Mouse (Mus musculus) cerebral cortex, adult 2 months (tissue): Measurements from ENCODE around the gene Lpxn.

Source experiments
- WGBS: fragments of 180-500 bp; shearing (Covaris S2); methylation state at CpG from one replicate; pipeline ENCODE4 v1.1.7; 2018; 5-methylcytosine and 5-hydroxymethylcytosine counted together

Gene Lpxn

DNA sequence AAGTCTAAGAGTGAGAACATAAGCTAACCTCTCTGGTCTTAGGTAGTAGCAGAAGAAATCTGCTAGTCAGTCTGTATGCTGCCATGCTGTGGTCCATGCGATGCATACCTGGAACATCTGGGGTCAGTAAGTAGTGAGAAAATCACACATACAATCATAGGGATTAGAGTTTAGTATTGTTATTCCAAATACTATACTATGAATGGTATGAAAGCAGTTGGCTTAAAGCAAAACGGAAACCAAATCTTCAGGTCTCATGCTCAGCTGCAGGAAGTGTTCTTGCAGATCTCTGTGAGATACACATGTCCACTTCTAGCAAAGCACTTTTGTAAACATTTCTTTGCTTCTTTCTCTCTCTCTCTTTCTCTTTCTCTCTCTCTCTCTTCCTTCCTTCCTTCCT is 10.2 kb downstream of the Lpxn start:
- 85% methylated on average over 2 of the region's 2 CpGs for WGBS

DNA sequence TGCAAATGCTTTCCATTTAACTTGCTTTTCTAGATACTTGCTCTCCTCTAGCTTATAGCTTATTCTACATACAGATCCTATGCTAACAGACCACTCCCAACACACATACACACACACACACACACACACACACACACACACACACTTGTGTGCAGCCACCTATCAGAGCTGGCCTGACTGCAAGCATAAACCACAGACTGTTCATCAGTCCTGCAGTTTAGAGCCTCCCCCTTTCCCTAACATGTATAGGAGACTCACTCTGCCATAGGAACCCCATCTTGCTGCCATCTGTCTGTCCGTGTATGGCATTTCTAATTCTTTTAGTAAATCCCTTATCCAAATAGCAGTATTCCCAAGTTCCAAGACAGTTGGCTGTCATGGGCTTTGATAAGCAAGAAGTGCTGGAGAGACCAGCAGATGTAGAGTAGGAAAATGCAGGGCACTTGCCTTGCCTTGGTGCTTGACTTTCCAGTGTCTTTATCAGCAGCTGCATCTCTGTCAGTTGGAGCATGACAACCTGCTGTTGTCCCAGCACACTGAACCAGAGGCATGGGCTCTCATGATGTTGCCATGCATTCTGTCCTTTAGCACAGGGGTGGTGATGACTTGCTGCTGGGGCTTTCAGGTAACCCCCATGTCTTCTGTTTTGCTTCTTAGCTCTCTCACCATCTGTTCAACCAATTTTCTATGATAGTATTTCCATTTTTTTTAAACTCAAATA is 16.8 kb downstream of the Lpxn start:
- WGBS, result 56% methylated on average over 1 of the region's 1 CpGs

DNA sequence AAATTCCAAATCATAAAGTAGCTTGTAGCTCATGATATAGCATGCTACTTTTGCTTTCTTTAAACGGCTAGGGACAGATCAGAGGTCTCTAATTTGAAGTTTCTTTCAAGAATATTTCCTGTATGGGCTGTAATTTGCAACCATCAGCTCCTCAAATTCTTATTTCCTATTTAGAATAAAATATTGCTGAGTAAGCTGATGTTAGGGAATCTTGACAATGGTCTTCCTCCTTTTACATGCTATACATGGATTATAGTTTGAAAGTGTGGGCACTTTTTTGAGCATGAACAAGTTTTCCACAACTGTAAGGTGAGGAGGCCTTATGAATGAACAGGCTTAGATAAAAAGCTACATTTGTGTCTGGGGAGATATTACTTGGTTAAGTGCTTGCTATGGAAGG is 17.9 kb downstream of the Lpxn start:
- 90% methylated on average over 1 of the region's 1 CpGs for WGBS

DNA sequence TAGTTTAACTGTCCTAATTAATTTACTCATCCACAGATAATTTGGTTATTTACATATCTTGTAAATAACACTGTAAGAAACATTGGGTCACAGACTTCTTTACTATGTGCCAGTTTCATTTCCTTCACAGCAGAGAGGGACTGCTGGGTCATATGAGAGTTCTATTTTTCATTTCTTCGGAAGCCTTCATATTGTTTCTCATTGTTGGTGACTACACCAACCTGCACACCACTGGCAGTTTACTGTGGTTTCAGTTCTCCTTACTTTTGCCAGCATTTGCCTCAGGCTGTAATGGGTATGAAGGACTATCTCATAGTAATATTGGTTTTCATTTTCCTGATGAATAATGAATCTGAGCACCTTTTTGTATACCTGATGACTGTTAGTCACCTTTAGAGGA is 22.5 kb downstream of the Lpxn start:
- WGBS, result 87% methylated on average over 1 of the region's 1 CpGs

DNA sequence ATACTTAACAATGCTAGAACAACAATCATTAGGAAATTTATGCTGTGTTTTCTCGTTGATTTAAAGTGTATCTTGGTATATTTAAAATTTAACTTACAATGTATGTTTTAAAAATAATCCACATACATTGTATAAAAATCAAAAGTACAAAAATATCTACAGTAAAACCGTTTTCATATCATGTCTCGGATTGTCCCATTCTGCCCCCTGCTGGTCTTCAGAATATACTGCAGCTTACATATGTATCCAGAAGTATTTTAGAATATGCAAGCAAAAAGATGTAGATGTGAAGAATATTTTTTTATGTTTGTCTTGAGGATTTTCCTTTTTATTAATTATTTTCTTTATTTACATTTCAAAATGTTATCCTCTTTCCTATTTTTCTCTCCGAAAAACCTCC is 24.4 kb downstream of the Lpxn start:
- 24% methylated on average over 4 of the region's 4 CpGs for WGBS

DNA sequence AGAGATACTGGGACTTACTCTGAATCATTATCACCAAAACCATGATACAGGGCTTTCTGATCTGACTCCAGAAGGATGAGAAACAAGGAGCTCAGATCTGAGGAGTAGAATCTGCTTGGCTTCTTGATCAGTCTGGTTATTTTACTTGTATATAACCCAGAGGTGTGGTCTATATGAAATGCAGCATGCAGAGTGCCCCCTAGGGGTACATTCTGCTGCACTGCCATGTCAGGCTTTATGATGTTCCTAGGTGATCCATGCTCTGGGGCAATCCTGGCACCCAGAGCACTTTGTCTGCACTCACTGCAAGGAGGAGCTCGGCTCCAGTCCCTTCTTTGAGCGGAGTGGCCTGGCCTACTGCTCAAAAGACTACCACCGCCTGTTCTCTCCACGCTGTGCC is 28.6 kb downstream of the Lpxn start:
- 83% methylated on average over 4 of the region's 4 CpGs for WGBS

DNA sequence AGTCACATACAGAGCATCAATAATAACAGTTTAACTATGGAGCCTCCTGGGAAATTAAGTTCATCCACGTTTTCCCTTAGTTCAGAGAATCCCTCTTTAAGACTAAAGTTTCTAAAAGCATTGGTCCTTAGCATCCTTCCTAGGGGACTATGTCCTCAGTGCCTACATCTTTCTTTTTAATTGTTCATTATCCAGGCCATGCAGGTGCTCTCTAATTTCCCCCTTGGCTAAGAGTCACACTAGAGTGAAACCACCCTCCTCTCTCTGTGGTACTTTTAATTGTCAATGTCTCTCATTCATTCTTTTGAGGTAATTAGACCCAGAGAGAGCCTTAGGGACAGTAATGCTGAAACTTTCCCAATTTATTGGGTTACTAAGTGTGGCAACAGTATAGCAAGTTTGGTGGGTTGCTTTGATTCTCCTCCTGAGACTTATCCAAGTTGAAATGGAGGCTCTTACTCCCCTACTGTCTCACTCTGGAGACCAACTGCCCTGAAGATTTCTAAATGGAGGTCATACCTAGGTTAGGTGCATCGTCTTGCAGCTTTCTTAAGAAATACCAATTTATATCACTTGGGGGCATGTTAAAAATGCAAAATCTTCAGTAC is 34.9 kb downstream of the Lpxn start:
- 75% methylated on average over 2 of the region's 2 CpGs for WGBS

DNA sequence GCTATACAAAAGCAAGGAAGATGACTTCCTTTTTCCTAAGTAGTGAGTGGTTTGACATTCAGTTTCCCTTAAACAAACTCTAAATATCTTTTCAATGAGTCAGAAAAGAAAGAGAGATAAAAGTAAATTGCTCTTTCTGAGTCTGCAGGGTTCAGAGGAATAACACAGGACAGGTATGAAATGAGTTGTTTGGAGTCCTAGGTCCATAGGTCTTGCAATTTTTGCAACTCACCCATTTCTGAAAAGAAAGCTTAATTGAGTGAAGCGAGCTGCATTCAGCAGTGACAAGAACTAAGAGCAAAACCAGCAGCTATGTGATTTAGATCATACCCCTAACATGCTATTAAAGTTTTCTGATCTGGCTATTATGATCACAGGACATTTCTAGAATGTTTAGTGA is 35.6 kb downstream of the Lpxn start:
- WGBS, result 77% methylated on average over 1 of the region's 1 CpGs

DNA sequence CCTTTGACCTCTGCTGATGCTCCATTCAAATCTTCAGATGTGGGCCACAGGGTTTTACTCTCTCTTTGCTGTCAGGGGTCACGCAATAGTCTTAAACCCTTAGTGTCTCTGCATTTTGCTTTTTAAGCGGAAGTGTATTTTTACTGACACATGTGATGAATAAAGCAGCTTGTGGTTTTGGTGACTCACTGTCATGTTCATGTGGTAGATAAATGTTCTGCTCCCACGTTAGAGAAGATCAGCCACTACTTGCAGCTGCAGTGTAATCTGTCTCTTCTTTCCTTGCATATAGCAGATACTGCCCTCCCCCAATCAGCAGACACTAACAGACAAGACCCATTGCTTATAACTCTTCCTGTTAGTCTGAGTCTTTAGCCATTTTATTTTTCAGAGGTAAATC is 37.6 kb downstream of the Lpxn start:
- 46% methylated on average over 3 of the region's 3 CpGs for WGBS

DNA sequence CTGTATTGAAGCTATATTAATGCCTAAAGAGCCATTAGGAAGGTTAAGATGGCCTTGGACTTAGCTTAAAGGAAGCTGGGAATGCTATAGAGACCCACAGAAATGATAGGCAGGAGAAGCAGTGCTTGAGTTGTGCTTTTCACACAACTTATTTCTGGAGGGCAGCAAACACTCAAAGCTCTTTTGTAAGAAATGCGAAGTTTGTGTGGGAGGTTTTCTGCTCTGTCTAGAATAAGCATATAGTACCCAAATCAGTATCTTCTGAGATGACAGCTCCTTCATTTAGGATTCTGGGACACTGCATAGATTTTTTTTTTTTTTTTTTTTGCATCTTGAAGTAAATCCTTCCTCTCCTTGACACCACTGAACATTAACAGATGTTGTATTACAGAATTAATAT is 42.5 kb downstream of the Lpxn start:
- WGBS, result 66% methylated on average over 1 of the region's 1 CpGs

DNA sequence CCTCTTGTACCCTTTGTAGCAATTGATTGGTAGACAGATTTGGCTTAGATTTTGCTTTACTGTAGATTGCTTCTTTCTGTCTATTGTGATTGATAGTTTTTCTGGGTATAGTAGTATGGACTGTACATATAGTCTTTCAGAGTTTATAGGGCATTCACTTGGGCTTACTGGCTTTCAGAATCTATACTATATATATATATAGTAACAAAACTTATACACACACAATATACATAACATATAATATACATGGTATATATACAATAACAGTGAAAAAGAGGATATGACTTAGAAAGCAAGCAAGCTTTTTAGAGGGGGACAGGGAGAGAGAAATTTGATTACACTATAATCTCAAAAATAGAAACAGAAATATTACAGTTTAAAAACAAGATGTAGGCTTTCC is 50.4 kb downstream of the Lpxn start, which contains the start of gene Gm5244:
Gene Gm5244 (plus strand): TSS at position 301 of the 400 bp plus-strand sequence.

DNA sequence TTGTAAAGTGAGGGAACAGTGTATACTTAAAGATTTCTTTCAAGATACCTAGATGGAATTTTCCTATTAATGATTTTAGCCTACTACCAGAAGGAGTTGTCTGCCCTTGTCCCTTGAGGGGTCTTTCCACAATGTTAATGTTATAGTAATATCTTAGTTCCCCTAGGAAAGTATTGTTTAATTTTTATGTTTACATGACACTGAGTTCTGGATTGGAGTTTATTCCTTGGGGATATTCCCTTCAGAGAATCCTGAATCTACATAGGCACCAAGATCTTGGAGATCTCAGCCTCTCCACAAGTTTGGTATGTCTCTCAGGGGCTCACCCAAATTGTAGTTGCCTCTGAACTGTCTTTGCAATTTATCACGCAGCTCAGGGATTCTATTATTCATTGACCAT is 61.0 kb downstream of the Lpxn start, which contains the start of gene Olfr1444:
Gene Olfr1444 (plus strand): TSS at position 301 of the 400 bp plus-strand sequence.
- 69% methylated on average over 1 of the region's 1 CpGs for WGBS
